Mouse (Mus musculus) embryonic facial prominence, embryonic 11.5 days (tissue): ENCODE data around the gene Tep1. TPM values are rescaled to one million over a fixed set of nuclear protein-coding genes. Genes with fewer than 3 reads are reported as not detected.
"Not testable (repeated sequence)": the region's sequence is repeated elsewhere in the genome, so short reads cannot be mapped to it uniquely, and the experiment has no call there.

Experiments
- ATAC-seq: fragments of 200-750 bp; cut with Nextera tagmentation; replicated peaks from 2 replicates; pipeline ENCODE4 v1.8.0; 2017; ENCODE audit warnings: low read depth; ENCODE audit not compliant: insufficient number of reproducible peaks, low FRiP score, low TSS enrichment
- DNase-seq: peaks from one replicate; pipeline ENCODE4 v3.0.0-alpha.2; 2015; ENCODE audit warnings: low spot score
- H3K27ac ChIP-seq: fragments of 300-500 bp; sonication (generic); replicated peaks from 2 replicates; pipeline ENCODE4 v1.5.1; 2014; ENCODE audit warnings: mild to moderate bottlenecking, low read depth, low read length, control low read depth
- H3K27me3 ChIP-seq: fragments of 300-500 bp; sonication (generic); 2 replicates; pipeline ENCODE4 v1.6.1; 2014; ENCODE audit warnings: mild to moderate bottlenecking, low read length, moderate library complexity, mixed read lengths; ENCODE audit not compliant: control insufficient read depth, insufficient read depth
- H3K36me3 ChIP-seq: fragments of 300-500 bp; sonication (generic); replicated peaks from 2 replicates; pipeline ENCODE4 v1.6.1; 2014; ENCODE audit warnings: low read depth, mild to moderate bottlenecking, low read length, moderate library complexity, mixed read lengths; ENCODE audit not compliant: control insufficient read depth, insufficient read depth
- H3K4me1 ChIP-seq: fragments of 300-500 bp; sonication (generic); 2 replicates; pipeline ENCODE4 v1.6.1; 2014; ENCODE audit warnings: low read length, mixed read lengths; ENCODE audit not compliant: control insufficient read depth, insufficient read depth
- H3K4me2 ChIP-seq: fragments of 300-500 bp; sonication (generic); 2 replicates; pipeline ENCODE4 v1.6.1; 2014; ENCODE audit warnings: low read depth, mild to moderate bottlenecking, control low read depth, low read length, moderate library complexity
- H3K4me3 ChIP-seq: fragments of 300-500 bp; sonication (generic); 2 replicates; pipeline ENCODE4 v1.5.1; 2014; ENCODE audit warnings: low read depth, low read length, control low read depth
- H3K9ac ChIP-seq: fragments of 300-500 bp; sonication (generic); replicated peaks from 2 replicates; pipeline ENCODE4 v1.6.1; 2014; ENCODE audit warnings: mild to moderate bottlenecking, control low read depth, low read length
- H3K9me3 ChIP-seq: fragments of 300-500 bp; sonication (generic); replicated peaks from 2 replicates; pipeline ENCODE4 v1.6.1; 2016; ENCODE audit warnings: mild to moderate bottlenecking, low read length, inconsistent platforms, mixed read lengths; ENCODE audit not compliant: control insufficient read depth
- WGBS: fragments of 180-500 bp; shearing (Covaris S2); extraction: QIAGEN DNeasy Blood & Tissue Kit; methylation state at CpG from one replicate; pipeline ENCODE4 v1.1.7; 2014; 5-methylcytosine and 5-hydroxymethylcytosine counted together
- polyA plus RNA-seq: library from polyadenylated mRNA; unstranded; fragments of >200 nt; fragmentation: Nextera tagmentation; extraction: Ambion mirVana; gene quantifications from 2 replicates; pipeline ENCODE4 v1.2.1, GENCODE M21; 2014

Gene Tep1
- polyA plus RNA-seq, 1 experiment from 2014 or later, result 5.3 TPM

DNA sequence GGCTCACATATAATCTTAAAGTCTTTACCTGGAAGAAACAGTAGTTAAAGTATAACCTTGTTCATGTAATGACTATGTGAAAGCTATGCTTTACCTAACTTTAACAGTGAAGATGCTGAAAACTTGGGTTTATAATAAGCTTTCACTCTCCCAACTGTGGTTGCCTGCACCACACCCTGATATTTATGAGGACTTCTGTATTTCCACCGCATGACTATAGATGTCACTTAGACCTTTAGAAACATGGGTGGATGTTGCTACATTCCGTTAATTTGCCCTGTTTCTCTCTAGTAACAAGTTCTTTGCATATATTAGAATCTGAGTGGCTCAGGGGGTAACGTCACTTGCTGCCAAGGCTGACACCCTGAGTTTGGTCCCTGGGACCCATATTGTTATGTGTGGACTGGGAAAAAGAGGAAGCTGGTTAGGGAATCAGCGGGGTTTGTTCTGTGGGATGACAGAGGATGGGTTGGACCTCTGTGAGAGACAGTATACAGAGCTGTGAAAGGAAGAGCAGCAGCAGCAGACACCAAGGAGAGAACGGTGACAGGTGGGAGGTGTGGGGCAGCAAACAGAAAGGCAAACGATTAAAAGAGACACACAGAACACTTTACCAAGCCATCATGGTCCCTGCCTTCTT, 5.4 kb upstream of the Tep1 start:
- ATAC-seq (no peak), DNase-seq (no peak)
- WGBS, result 79% methylated on average over 6 of the region's 6 CpGs
- Histone ChIP-seq H3K27me3 (no peaks in the 10 kb centered on the region), H3K4me1 (no peaks in the 10 kb centered on the region), H3K36me3 (no peaks in the 10 kb centered on the region), H3K4me2 (no peak overlapping the region), H3K4me3 (no peak overlapping the region), H3K9ac (no peak overlapping the region), H3K9me3 (no peaks in the 10 kb centered on the region), H3K27ac (no peak overlapping the region)

DNA sequence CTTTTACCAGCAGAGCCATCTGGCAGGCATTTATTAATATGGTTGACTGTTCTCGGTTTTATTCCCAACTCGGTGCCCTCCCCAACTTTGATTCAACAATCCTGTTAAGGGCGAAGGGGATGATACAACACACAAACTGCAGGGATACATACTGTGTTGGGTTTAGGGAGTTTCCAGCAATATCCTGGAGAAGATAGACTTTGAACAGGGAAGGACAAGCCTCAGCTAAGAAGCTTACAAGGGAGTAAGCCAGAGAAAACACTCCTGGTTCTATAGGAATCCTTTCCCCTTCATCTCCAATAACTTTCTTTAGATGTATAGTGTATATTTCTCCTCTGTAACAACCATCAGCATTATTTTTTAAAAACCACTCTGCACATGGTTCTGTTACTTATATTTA, 4.8 kb upstream of the Tep1 start:
- ATAC-seq (no peak), DNase-seq (no peak)
- no peaks in the 10 kb centered on the region for H3K9me3 ChIP-seq
- no peak overlapping the region for H3K27ac ChIP-seq
- H3K27me3 ChIP-seq, result no peaks in the 10 kb centered on the region
- no peak overlapping the region for H3K9ac ChIP-seq
- H3K4me1 ChIP-seq, result no peaks in the 10 kb centered on the region
- H3K36me3 ChIP-seq, result no peaks in the 10 kb centered on the region
- no peak overlapping the region for H3K4me3 ChIP-seq
- no peak overlapping the region for H3K4me2 ChIP-seq
- 78% methylated on average over 3 of the region's 3 CpGs for WGBS

DNA sequence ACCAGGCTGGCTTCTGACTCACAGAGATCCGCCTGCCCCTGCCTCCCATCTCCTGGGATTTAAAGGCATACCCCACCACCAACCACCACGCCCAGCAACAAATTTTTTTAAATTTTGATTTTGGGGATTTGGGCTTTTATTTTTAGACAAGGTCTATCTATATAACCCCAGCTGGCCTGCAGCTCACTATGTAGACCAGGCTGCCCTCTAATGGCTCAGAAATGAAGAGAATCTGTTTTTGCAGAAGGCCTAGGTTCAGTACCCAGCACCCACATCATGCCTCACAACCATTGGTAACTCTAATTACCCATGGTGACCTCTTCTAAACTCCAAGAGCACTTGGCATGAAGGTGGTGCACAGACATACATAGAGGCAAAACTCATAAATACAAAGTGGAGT, 924 bp upstream of the Tep1 start:
- H3K36me3 ChIP-seq, result no peaks in the 10 kb centered on the region
- WGBS, result 81% methylated on average over 2 of the region's 2 CpGs
- H3K4me3 ChIP-seq, result no peak overlapping the region
- H3K27me3 ChIP-seq, result no peaks in the 10 kb centered on the region
- no peak overlapping the region for H3K27ac ChIP-seq
- ATAC-seq (no peak), DNase-seq (no peak)
- H3K4me1 ChIP-seq, result no peaks in the 10 kb centered on the region
- H3K9me3 ChIP-seq, result no peaks in the 10 kb centered on the region
- no peak overlapping the region for H3K9ac ChIP-seq
- no peak overlapping the region for H3K4me2 ChIP-seq

DNA sequence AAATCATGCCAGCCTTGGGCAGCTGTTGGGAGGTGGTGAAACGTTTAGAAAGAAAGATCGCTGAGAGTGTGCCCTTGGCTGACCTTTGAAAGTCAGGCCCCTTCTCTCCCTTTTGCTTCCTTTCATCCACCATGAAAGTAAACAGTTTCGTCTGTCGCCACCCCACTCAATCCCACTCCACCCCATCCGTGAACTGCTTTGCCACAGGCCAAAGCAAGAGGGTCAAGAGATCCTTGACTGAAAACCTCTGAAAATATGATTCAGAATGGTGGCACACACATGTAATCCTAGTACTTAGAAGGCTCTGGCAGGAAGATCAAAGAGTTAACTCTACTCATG, 414 bp upstream of the Tep1 start:
- no peak overlapping the region for H3K27ac ChIP-seq
- WGBS, result 32% methylated on average over 5 of the region's 5 CpGs

DNA sequence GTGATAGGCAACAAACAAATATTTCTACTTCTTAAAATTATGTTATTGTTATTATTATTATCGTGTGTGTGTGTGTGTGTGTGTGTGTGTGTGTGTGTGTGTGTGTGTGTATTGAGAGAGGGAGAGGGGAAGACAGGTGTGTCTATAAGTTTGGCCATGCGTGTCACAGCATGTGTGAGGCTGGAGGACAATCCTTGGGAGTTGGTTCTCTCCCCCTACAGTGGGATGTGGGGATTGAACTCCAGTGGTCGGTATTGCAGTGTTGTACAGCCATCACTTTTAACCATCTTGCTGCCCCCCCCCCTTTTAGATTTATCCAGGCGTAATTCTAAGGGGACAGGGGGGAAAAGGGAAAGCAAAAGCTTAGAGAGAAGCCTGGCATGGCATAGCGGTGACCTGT, 1.7 kb downstream of the Tep1 start:
- Histone ChIP-seq H3K4me1 (no peaks in the 10 kb centered on the region), H3K27ac (no peak overlapping the region), H3K9me3 (no peaks in the 10 kb centered on the region), H3K27me3 (no peaks in the 10 kb centered on the region), H3K36me3 (no peaks in the 10 kb centered on the region), H3K4me2 (no peak overlapping the region), H3K9ac (no peak overlapping the region), H3K4me3 (no peak overlapping the region)
- no peak for ATAC-seq
- 91% methylated on average over 5 of the region's 5 CpGs for WGBS
- DNase-seq, result no peak

More for the DNA sequence above, 414 bp upstream of the Tep1 start:
- no peaks in the 10 kb centered on the region for H3K9me3 ChIP-seq
- H3K36me3 ChIP-seq, result no peaks in the 10 kb centered on the region
- H3K4me1 ChIP-seq, result no peaks in the 10 kb centered on the region
- ATAC-seq (no peak), DNase-seq (no peak)
- H3K4me3 ChIP-seq, result peak overlapping the region; percentile 53
- peak overlapping the region; percentile 65 for H3K4me2 ChIP-seq
- H3K27me3 ChIP-seq, result no peaks in the 10 kb centered on the region
- H3K9ac ChIP-seq, result peak overlapping the region; percentile 71

DNA sequence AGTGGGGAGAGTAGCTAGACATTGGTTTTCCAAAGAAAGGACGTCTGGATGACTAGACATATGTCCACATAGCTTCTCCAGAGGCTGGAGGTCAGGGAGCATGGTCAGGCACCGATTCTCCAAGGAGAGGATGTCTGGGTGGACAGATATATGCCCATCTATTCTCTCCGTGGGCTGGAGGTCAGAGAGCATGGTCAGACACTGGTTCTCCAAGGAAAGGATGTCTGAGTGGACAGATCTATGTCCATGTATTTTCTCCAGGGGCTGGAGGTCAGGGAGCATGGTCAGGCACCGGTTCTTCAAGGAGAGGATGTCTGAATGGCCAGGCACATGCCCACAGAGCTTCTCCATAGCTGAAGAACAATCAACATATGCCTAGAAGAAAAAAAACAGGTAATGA, 2.1 kb downstream of the Tep1 start:
- ATAC-seq (no peak), DNase-seq (no peak)
- Histone ChIP-seq H3K27me3 (no peaks in the 10 kb centered on the region), H3K27ac (no peak overlapping the region), H3K9ac (no peak overlapping the region), H3K9me3 (no peaks in the 10 kb centered on the region), H3K4me3 (no peak overlapping the region), H3K4me1 (no peaks in the 10 kb centered on the region), H3K4me2 (no peak overlapping the region), H3K36me3 (no peaks in the 10 kb centered on the region)
- WGBS, result 76% methylated on average over 4 of the region's 4 CpGs

DNA sequence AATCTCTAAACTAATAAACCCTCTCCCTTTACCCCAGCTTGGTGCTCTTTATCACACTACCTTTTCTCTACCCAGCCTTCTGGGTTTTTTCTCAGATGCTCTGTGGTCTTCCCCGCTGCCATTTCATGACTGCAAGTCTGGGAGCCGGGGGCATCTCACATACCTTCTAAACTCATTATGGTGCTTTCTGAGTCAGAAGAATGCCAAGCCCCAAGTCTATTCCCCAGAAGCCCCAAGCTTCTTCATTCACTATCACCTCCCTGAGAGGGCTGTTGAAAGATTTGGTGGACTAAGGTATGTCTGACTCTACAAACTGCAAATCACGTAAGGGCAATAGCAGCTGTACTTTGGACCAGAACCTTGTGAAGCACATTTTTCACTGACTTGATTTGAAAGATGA, 3.4 kb downstream of the Tep1 start:
- H3K27me3 ChIP-seq, result no peaks in the 10 kb centered on the region
- no peak overlapping the region for H3K27ac ChIP-seq
- no peak overlapping the region for H3K4me2 ChIP-seq
- H3K36me3 ChIP-seq, result no peaks in the 10 kb centered on the region
- no peaks in the 10 kb centered on the region for H3K9me3 ChIP-seq
- ATAC-seq (no peak), DNase-seq (no peak)
- no peaks in the 10 kb centered on the region for H3K4me1 ChIP-seq
- no peak overlapping the region for H3K9ac ChIP-seq
- no peak overlapping the region for H3K4me3 ChIP-seq
- 96% methylated on average over 3 of the region's 3 CpGs for WGBS

DNA sequence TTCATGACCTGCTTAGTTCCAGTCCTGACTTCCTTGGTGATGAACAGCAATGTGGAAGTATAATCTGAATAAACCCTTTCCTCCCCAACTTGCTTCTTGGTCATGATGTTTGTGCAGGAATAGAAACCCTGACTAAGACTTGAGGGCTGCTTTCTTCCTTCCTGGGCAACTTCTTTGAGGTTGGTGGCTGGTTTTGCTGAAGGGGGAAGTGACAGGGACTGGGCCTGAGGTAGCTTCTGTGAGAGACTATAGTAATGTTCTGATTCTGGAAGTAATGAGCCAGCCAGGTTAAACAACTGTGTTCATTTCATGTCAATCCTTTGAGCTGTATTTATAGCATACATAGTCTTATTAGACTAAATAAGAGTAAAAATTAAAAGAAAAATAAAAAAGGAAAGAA, 5.4 kb downstream of the Tep1 start:
- H3K4me2 ChIP-seq, H3K27ac ChIP-seq, H3K36me3 ChIP-seq, H3K9ac ChIP-seq, H3K4me3 ChIP-seq, H3K27me3 ChIP-seq, ATAC-seq, DNase-seq, H3K9me3 ChIP-seq, H3K4me1 ChIP-seq: not testable (repeated sequence)
